Mouse (Mus musculus) intestine, postnatal 0 days (tissue): ENCODE data around the gene Selenot. TPM values are rescaled to one million over a fixed set of nuclear protein-coding genes. Genes with fewer than 3 reads are reported as not detected.

Experiments used
- ATAC-seq: fragments of 200-750 bp; cut with Nextera tagmentation; 2 replicates; pipeline ENCODE4 v1.8.0; 2017; ENCODE audit warnings: mild to moderate bottlenecking, moderate TSS enrichment, moderate library complexity
- H3K27ac ChIP-seq: fragments of 300-500 bp; sonication (generic); 2 replicates; pipeline ENCODE4 v1.5.1; 2014; ENCODE audit warnings: mild to moderate bottlenecking, low read depth, low read length, moderate library complexity
- H3K27me3 ChIP-seq: fragments of 300-500 bp; sonication (generic); replicated peaks from 2 replicates; pipeline ENCODE4 v1.6.1; 2014; ENCODE audit warnings: low read length, mixed read lengths; ENCODE audit not compliant: control insufficient read depth, insufficient read depth
- H3K36me3 ChIP-seq: fragments of 300-500 bp; sonication (generic); 2 replicates; pipeline ENCODE4 v1.6.1; 2014; ENCODE audit warnings: mild to moderate bottlenecking, moderate library complexity; ENCODE audit not compliant: control insufficient read depth, insufficient read depth
- H3K4me1 ChIP-seq: fragments of 300-500 bp; sonication (generic); replicated peaks from 2 replicates; pipeline ENCODE4 v1.6.1; 2014; ENCODE audit warnings: antibody characterized with exemption, low read length, mixed read lengths; ENCODE audit not compliant: control insufficient read depth, insufficient read depth
- H3K4me2 ChIP-seq: fragments of 300-500 bp; sonication (generic); replicated peaks from 2 replicates; pipeline ENCODE4 v1.6.1; 2014; ENCODE audit warnings: low read depth, mild to moderate bottlenecking, moderate library complexity
- H3K4me3 ChIP-seq: fragments of 300-500 bp; sonication (generic); 2 replicates; pipeline ENCODE4 v1.5.1; 2014; ENCODE audit warnings: low read depth, low read length
- H3K9ac ChIP-seq: fragments of 300-500 bp; sonication (generic); 2 replicates; pipeline ENCODE4 v1.6.1; 2014; ENCODE audit warnings: mild to moderate bottlenecking, low read depth, low read length
- H3K9me3 ChIP-seq: fragments of 300-500 bp; sonication (generic); 2 replicates; pipeline ENCODE4 v1.6.1; 2016; ENCODE audit warnings: mixed run types; ENCODE audit not compliant: control insufficient read depth
- CTCF ChIP-seq: sonication (generic); IDR thresholded peaks from 2 replicates; pipeline ENCODE4 v1.5.1; 2016; ENCODE audit warnings: low read depth, mild to moderate bottlenecking, control low read depth, antibody characterized with exemption, moderate library complexity
- WGBS: fragments of 180-500 bp; shearing (Covaris S2); extraction: QIAGEN DNeasy Blood & Tissue Kit; methylation state at CpG from one replicate; pipeline ENCODE4 v1.1.7; 2014; 5-methylcytosine and 5-hydroxymethylcytosine counted together
- polyA plus RNA-seq: library from polyadenylated mRNA; unstranded; fragments of >200 nt; fragmentation: Nextera tagmentation; extraction: Ambion mirVana; gene quantifications from 2 replicates; pipeline ENCODE4 v1.2.1, GENCODE M21; 2015

Gene Selenot
- polyA plus RNA-seq, 1 experiment from 2014 or later: 28.0 TPM

DNA sequence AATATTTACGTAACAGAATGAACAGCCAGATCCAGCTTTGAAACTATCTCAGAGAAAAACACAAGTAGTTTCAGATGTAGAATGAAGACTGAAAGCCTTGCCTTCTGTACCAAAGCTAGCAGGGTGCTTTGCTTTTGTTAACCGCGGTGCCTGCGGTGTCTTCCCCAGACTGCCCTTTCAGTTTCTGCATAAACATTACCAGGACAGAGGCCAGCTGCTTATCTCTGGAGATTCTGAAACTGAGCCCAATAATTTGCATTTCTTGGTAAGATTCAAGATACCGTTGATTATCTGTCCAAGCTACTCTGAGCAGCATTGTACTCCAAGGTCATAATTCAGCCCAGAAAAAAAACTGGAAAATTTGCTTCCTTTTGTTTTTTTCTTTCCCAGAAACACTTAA, 17.2 kb downstream of the Selenot start:
- ATAC-seq: no peak
- H3K36me3 ChIP-seq: peaks cover 33% of the 10 kb centered on the region
- TF ChIP-seq CTCF: no peak
- H3K9me3 ChIP-seq: no peaks in the 10 kb centered on the region
- H3K27ac ChIP-seq: no peak overlapping the region
- no peaks in the 10 kb centered on the region for H3K27me3 ChIP-seq
- no peak overlapping the region for H3K9ac ChIP-seq
- no peak overlapping the region for H3K4me2 ChIP-seq
- H3K4me3 ChIP-seq: no peak overlapping the region
- WGBS: 46% methylated on average over 5 of the region's 5 CpGs
- no peaks in the 10 kb centered on the region for H3K4me1 ChIP-seq

GRCm38 (mm10) chr3:58608506-58608905, 32.1 kb downstream of the Selenot start:
- ATAC-seq: no peak
- Histone ChIP-seq H3K36me3 (no peaks in the 10 kb centered on the region), H3K4me2 (no peak overlapping the region), H3K4me3 (no peak overlapping the region), H3K9ac (no peak overlapping the region), H3K9me3 (no peaks in the 10 kb centered on the region), H3K27ac (no peak overlapping the region), H3K27me3 (no peaks in the 10 kb centered on the region), H3K4me1 (no peaks in the 10 kb centered on the region)
- no peak for TF ChIP-seq CTCF
- WGBS: 64% methylated on average over 4 of the region's 4 CpGs

DNA sequence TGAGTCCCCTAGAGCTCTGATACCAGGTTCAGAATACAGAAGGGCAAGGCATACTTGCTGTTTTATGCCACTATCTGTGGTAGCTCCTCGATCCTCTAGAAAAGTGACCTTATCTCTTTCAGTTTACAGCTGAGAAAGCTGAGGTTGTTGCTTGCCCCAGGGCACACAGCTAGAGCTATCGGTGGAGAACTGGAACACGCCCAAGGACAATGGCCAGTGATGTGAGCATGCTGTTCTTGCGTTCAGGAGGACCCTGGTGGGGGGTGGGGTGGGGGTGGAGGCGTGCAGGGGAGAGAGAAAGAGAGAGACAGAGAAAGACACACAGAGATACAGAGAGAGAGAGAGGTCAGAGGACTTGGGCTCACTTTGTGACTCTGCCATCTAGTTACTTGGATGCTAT, 33.5 kb downstream of the Selenot start:
- no peak for TF ChIP-seq CTCF
- H3K27me3 ChIP-seq: no peaks in the 10 kb centered on the region
- 71% methylated on average over 5 of the region's 5 CpGs for WGBS
- H3K27ac ChIP-seq: no peak overlapping the region
- no peaks in the 10 kb centered on the region for H3K4me1 ChIP-seq
- H3K36me3 ChIP-seq: no peaks in the 10 kb centered on the region
- ATAC-seq: no peak
- no peaks in the 10 kb centered on the region for H3K9me3 ChIP-seq
- H3K4me3 ChIP-seq: no peak overlapping the region
- H3K9ac ChIP-seq: no peak overlapping the region
- no peak overlapping the region for H3K4me2 ChIP-seq

GRCm38 (mm10) chr3:58621066-58621465, 44.6 kb downstream of the Selenot start:
- no peaks in the 10 kb centered on the region for H3K9me3 ChIP-seq
- H3K9ac ChIP-seq: no peak overlapping the region
- H3K36me3 ChIP-seq: no peaks in the 10 kb centered on the region
- no peaks in the 10 kb centered on the region for H3K27me3 ChIP-seq
- no peaks in the 10 kb centered on the region for H3K4me1 ChIP-seq
- no peak overlapping the region for H3K4me2 ChIP-seq
- H3K4me3 ChIP-seq: no peak overlapping the region
- no peak overlapping the region for H3K27ac ChIP-seq
- TF ChIP-seq CTCF: no peak
- no peak for ATAC-seq
- 60% methylated on average over 7 of the region's 7 CpGs for WGBS

GRCm38 (mm10) chr3:58622665-58623394, 46.4 kb downstream of the Selenot start:
- H3K9me3 ChIP-seq: no peaks in the 10 kb centered on the region
- 71% methylated on average over 3 of the region's 3 CpGs for WGBS
- H3K4me3 ChIP-seq: no peak overlapping the region
- no peak overlapping the region for H3K9ac ChIP-seq
- no peak for ATAC-seq
- no peak overlapping the region for H3K4me2 ChIP-seq
- no peaks in the 10 kb centered on the region for H3K4me1 ChIP-seq
- H3K27ac ChIP-seq: no peak overlapping the region
- no peaks in the 10 kb centered on the region for H3K36me3 ChIP-seq
- H3K27me3 ChIP-seq: no peaks in the 10 kb centered on the region
- no peak for TF ChIP-seq CTCF

DNA sequence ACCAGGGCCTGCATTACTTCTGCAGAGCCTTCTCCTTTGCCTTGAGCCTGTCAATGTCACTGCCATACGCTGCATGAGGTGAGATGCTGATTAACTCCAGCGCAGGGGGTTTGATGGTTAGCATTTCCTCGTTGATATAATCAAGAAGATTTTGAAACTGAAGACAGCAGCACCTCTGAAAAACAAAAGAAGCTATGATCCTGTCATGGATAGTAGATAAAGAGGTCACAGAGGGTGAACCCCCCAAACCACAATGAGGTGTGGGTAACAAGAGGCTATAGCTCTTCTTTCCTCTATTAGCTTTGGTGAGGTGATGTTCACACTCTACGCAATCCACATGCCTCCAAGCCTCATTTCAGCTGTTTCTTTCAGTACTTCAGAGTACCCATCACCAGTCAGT, 48.5 kb downstream of the Selenot start:
- Histone ChIP-seq H3K4me1 (no peaks in the 10 kb centered on the region), H3K9me3 (no peaks in the 10 kb centered on the region), H3K27me3 (no peaks in the 10 kb centered on the region), H3K4me2 (no peak overlapping the region), H3K9ac (no peak overlapping the region), H3K27ac (no peak overlapping the region), H3K4me3 (no peak overlapping the region), H3K36me3 (no peaks in the 10 kb centered on the region)
- TF ChIP-seq CTCF: no peak
- WGBS: 82% methylated on average over 4 of the region's 4 CpGs
- ATAC-seq: no peak
